Mouse (Mus musculus): ENCODE data around the gene Auts2.

Auts2 gene

DNA sequence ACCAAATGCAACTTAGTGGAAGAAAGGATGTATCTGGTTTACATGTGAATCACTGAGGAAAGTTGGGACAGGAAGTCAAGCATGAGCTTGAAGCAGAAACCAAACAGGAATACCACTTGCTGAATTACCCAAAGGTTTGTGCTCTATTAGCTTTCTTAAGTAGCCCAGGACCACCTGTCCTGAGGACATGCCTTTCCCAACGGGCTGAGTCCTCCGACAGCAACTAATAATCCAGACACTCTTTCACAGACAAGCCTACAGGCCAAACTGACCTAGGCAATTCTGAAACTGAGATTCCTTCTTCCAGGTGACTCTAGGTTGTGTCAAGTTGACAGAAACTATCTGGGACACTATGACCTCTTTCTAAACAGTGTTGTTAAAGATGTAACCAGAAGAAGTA lies 44.2 kb downstream of the Auts2 start:
- DNase-seq = no peak

DNA sequence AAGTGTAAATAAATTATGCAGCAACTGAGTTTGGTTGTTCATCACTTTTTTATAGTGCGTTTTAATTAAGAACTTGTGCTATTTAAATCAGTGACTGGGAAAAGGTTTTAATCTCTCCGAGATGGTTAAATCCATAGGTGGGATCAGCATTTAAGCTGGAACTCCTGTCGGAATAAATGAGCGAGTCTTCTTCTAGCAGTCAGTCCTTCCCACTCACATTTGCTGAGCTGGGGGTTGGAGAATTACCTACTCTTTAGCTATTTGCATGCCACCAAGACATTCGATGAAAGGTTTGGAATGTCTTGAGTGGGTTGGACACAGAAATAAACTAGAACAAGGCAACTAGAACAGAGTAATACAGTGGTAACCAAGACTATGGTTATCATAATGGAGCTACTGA lies 45.1 kb downstream of the Auts2 start:
- DNase-seq = no peak

DNA sequence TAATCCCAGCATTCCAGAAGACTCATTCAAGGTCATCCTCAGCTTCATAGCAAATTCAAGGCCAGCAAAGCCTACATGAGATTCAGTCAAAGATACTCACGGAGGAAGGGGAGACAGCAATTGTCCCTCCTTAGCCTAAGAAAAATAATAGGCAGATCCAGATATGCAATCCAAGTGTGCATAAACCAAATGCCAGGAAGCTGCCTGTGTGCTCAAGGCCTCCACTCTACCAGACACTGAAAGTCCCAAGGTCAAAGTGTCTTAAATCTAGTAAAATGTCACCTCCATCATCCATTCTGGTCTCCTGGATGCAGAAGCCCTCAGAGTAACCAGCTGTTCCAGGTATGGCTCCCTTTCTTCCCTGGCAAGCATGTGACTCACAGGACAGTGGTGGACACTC lies 50.4 kb downstream of the Auts2 start:
- no peak for DNase-seq

DNA sequence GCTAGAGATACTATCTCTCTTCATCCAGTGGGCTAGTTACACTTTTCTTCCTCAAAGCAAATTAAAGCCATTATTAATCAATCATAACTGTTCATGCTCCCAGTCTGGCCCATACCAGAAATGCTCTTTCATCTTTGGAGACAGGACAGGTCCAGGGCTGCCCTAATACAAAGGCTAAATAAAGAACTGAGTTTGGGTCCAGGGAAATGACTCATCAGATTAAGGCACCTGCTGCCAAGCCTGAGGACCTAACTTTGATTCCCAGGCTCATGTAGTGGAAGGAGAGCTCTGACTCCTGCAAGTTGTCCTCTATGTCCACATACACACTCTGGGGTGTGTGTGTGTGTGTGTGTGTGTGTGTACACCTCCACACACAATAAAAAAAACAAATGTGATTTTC lies 51.1 kb downstream of the Auts2 start:
- DNase-seq = peak; percentile 49 to 66

DNA sequence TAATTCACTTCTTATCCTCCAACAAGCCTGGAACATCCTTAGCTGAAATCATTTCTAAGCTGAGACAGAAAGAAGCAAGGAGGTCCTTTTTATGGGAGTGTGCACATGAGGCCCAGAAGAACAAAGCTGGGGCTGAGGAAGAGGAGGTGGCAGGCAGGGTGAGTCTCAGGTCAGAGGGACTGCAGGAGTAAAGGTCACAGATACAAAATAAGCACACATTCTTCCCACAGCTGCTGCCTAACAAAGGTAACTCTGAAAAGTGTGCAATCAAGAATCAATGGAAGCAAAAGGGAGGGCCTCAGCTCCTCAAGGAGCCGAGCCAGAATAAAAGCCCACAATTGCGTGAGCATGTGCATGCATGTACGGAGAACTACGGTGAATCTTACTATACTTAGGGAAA lies 51.6 kb downstream of the Auts2 start:
- no peak for DNase-seq

DNA sequence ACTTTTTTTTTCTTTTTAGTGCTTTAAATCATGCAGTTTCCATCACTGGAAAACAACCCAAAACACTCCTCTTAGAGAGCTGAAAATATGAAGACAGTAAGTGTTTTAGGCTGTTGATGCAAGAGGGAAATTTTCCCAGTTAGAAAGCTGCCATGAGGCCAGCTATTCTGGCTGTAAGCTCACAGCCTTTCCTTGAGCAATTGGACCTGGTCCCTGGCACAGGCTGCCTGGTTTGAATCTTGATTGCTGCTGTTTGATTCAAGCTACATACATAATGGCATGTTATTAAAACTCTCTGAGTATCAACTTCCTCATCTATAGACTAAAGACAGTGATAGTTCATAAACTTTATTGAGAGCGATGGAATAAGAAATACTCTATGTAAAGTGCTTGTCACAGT lies 52.8 kb downstream of the Auts2 start:
- peak; percentile 55 to 73 for DNase-seq

DNA sequence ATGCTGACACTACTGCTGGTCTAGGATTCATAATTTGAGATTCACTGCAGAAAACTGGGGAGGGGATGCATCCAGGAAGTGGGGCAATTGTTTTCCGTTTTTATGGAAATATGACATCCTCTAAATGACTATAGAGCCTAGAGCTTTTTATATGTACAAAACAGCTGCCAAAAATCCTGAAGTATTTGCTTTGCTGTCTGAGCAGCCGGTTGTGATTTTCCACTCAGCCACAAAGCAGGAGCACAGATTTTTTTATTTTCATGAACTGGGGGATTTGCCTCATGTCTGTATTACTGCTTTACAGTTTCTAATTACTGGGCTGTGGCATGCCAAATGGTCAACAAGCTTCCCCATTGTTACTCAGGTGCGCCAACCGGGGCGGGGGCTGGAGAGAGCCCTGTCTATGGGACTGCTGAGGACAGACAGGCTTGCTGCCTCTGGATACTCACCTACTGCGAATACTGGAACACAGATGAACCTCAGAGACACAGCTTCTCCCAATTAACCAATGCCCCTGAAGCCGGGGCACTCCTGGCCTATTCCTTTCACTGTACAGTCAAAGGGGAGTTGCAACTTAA lies 53.3 kb downstream of the Auts2 start:
- peak; percentile 43 to 48 for DNase-seq

DNA sequence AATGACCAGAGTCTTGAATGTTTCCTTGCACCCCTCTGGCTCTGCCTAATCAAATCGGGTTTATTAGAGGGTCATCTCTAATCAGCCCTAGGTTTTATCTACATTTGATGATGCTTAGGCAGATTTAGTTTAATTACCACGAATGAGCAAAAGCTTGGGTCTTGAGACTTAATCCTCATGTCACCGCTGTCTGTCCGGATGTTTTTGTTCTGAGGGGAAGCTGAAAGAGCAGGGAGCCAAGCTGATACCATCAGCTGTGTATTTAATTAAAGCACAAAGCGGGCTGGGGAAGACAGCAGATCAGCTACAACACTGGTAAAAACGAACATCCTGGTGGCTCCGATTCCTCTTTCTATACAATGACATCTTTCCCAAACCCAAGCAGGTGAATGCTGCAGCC lies 56.3 kb downstream of the Auts2 start:
- DNase-seq = peak in 1 of 2 experiments; percentile 14

DNA sequence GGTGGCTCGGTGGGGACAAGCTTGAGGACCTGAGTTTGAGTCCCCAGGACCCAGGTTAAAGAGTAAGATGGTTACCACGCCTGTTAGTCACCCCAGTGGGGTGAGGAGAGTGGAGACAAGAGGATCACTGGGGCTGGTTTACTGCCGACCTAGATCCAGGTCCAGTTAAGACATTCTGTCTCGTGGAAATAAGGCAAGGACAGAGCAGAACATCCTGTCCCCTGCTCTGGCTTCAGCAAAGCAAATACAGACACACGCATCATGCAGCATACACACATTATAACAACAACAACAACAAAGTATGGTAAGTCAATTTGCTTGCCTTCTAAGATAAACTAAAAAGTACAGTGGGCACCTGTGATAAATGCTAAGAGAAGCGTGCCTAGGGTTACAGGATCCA lies 57.1 kb downstream of the Auts2 start:
- no peak for DNase-seq

DNA sequence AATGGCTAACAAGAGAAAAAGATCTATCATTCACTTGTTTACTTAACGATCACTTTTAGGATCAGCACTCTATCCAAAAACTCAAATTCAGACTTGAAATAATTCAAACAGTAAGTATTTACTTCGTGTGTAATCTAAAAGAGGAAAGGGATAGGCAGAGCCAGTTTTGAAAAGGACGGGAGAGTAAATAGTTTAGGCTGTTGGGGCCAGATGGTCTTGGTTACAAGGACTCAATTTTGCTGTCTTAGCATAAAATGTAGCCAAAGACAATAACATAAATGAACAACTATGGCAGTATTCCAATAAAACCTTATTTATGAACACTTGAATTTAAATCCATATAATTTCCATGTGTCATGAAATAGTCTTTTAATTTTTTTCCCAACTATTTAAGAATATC lies 57.7 kb downstream of the Auts2 start:
- no peak for DNase-seq

DNA sequence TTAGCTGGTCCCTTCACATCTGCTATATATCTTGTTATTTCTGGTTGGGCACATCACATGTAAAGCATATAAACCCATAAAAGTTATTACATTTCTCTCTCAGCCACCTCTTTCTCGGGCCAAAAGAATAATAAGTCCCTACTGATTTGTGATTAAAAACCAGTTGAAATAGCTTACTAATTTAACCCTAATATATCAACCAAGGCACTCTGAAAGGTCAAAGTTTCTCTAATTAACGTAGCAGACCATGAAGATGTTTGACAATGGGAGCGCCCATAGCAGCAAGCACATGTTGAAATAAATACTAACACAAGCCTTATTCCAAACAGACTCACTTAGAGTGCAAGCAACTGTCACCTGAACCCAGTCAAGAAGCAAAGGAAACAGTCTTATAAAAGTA lies 61.7 kb downstream of the Auts2 start:
- DNase-seq = no peak

DNA sequence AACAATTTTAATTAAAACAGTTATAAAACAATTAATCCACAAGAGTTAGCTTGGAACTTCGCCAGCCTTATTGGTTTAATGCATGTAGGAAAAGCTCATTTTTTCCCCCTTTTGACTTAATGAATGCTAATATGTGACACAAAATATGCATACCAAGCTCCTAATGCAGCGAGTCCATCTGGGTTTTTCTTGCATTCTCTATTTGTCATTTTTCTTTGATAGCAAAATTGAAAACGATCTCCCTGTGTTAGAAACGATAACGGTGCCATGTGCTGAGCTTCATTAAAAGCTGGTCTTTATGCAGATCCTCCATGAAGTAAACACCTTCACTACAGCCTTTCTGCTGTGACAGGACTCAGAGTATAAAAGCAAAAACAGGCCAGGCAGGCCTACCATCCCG lies 62.7 kb downstream of the Auts2 start:
- no peak for DNase-seq

DNA sequence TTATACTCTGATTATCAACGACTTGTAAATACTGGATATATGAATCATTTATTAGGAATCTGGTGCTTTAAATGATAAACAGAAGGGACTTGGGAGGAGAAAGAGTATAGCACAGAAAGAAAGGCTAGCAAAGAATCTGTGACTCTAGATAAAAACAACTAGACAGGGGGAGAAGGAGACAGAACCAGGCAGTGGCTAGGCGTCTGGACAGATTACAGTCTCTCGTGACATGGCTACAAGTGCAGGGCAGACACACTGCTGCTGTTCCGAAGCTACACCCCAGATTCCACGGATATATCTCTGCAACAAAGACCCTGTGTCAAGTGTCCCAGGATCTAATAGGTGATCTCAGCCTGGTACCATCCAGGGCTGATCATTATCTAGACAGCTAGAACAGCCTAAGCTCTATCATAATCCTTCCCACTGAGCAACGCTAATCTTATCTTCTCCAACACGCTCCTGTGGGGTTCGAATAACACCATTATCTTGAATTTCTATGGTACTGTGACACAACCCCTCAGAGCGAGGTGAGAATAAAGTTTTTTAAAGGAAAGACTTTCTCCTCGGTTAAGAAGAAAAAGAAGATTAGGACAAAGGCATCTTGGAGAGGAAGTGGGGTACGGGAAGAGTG lies 63.8 kb downstream of the Auts2 start:
- no peak for DNase-seq

DNA sequence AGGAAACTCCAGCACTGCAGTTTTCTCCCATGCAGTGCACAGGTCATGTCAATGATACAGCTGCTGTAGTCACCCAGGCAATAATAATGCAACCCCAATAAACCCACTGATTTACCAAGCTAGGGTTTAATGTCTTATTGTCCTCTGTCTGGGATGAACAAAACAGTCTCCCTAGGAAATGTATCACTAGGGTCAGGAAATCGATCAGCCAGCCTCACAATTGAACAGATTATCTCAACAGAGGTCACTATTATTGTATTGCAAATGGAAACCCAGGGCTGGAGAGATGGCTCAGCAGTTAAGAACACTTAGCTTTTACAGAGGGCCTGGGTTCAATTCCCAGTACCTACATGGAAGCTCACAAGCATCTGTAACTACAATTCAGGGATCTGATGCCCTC lies 65.6 kb downstream of the Auts2 start:
- DNase-seq = peak in 1 of 2 experiments; percentile 1

DNA sequence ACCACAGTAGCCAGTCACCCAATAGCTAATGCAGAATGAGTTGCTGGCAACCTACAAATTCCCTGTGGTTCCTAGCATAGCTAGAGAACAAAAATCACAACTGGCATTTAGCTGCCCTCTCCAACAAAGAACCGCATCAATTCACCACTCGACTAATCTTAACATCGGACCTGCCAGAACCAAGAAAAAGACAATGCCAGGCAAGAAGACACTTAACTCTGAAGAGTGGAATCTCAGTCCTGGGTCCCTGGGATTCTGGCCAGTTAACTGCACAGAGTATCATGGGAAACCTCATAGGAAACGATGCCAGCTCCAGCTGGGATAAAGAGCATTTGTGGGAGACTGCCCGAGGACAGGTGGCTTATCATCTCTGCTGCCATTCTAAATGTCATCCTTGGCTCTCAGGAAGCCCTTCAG lies 70.2 kb downstream of the Auts2 start:
- peak; percentile 84 to 89 for DNase-seq

DNA sequence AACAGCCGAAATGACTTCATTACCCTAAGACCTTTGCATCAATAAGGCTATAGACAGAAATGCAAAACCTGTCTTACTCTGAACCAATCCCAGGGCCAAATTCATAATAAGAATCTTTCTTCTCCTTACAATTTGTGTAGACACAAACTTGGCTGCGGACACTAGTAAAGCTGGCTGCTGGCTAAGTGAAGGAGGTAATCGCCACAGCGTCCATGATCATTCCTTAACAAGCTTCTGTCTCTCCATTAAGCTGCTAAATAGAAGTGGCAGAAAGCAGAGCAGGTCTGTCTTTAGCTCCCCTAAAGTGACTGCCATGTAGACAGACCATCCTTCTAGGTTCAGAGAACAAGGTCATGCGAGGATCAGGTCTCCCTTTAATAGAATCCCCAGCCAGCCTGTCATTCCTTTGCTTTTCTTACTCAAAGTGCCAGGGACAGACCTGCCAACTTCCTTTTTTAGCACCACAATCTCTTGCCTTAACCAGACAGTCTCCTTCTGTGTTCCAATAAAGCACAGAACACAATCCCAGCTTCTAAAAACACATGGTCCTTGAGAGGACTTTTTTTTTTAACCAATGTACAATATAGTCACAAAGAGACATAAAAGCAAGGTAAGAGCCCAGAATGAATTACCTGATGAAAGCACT lies 70.8 kb downstream of the Auts2 start:
- peak in 1 of 2 experiments; percentile 26 for DNase-seq

DNA sequence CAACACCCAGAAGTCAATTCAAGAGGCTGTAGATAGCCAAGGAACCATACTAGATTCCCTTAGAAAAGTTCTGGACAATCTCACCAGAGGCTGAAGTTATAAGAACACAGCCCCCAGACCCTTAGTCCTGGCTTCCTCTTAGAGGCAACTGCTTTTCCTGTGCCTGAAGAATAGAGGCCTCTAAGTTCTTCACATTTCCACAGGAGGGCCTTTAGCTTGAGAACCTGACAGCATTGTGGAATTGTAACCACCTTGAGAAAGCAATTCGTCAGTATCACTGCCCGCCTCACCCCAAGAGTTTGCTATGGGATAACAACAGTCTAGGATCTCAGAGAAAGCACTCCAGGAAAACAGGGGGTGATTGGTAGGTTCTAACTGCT lies 75.8 kb downstream of the Auts2 start:
- DNase-seq = peak in 1 of 2 experiments; percentile 2

DNA sequence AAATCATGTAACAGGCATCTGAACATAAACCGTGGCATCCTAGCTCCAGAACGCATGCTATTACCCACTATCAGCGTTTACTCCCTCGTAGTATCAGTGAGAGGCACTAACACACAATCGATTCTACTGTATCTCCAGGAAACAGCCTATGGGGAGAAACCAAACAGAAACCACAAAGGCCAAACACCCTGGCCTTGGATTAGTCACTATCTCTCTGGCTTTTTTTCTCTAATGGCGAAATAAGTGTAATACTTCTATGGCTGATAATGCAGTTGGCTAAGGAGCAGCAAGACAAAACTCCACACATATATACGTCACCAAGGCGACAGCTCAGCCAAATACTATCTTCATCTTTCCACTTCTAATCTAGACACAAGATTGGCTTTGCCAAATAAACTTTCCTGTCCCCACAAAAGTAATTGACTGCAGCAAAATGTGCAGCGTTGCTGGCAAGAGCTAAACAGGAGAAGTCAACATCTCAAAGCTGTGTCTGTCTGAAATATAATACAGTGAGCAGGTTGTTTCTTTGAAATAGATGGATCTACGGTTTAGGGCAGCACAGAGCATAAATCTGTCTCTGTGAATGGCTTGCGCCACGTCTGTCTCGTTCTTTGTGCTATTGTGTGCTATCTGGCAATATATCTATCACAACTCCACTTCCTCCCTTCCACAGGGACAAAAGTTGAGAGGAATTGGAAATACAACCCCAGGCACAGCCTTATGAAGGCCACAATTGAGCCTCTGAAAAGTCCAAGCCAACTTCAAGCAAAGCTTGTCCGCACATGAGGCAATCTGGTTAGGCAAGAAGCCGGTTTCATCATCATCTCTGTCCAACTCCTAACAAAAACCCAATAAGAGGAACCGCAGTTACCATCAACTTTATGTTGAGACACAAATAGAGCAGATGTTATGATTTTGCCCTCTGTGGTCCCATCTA lies 76.4 kb downstream of the Auts2 start:
- peak in 1 of 2 experiments; percentile 1 for DNase-seq

DNA sequence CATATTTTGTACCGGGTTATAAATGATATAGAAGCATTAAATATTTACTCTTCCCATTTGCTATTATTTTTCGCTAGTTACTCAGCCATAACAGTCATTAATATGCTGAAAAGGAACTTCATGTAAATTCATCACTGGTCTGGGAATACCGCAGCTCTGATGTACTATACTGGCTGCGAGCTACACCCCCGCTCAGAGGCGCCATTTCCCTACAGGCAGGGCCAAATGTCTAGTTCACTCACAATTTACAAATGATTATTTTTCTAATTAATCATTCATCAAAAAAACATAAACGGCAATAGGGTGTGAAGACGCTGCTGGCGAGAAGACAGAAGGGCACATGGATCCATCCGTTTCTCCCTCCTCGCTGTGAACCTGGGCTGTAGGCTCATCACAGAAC lies 80.6 kb downstream of the Auts2 start:
- DNase-seq = no peak

DNA sequence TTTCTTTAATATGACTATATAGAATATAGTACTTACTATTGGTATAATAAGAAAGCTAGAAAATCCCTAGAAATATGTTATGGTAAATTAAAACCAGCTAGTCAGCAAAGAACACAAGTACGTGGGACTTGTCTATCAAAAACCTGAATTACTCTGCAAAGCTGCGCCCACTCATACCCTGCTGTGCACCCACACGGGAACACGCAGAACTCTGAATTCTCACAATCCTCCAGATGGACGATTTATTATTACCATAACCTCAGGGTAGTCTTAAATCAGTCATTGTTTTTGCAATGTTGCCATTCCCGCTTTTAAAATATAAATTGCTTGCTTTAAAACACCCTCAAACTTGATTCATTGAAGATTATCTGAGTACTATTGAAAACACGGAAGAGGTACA lies 84.6 kb downstream of the Auts2 start:
- peak in 1 of 2 experiments; percentile 35 for DNase-seq

DNA sequence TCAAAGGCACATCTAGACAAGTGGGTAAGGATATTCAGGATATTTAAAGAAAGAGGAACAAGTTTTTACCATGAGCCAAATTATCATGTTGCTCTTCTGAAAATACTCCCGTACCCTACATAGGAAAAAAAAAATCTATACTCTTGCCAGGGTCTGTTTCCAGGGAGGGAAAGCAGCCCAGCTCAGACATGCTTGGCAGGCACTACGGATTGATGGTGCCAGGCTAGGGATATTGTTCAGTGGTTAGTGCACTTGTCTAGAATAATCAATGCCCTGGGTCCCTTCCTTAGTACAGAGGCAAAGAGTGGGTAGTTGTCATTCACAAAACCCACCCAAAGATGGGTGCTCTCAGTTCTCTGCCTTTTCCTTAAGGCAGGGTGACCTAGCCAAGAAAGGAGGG lies 90.8 kb downstream of the Auts2 start:
- no peak for DNase-seq

DNA sequence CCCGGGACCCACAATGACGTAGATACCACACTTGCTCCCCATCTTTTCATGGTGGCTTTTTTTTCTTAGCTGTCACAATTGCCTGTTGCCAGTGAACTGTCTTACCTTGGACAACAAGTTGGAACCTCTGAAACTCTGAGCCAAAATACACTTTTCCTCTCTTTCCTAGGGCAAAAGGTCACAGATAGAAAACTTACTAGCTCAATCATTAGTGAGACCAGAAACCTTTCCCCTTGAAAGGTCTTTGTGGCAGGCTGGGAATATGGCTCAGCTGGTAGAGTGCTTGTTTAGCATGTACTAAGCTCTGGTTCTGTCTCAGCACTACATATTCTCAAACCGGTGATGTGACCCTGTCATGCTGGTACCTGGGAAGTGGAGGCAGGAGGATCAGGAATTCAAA lies 93.1 kb downstream of the Auts2 start:
- no peak for DNase-seq

DNA sequence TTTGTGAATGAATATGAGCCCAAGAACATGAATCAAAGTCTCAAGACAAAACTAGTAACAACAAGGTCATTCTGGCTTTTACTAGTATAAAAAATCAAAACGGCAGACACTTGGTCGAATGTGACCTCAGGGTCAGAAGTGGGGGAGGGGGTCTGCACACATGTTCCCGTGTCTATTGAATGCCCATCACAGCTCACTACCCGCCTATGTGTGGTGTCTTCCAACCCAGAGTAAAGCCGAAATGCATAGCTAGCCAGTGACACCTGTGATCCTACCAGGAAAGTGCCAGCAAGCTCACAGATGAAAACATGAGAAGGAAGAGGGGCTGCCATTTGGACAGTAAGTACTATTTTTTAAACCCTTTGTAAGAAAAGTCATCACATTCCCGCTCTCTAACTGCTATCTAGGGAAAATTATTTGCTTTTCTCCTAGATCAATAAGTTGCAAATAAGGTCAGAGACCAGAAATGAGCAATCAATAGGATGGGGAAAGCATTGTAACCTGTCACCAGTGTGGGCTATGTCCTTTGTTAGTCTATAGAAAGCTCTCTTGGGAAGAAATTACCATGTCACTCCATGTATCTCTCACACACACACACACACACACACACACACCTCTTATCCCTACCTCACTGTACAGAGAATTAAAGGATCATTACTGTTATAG lies 94.6 kb downstream of the Auts2 start:
- no peak for DNase-seq
